ENCODE assay signal across 19 mouse cellular contexts in genomic region chr8:109542165-109542564, GRCm38 (mm10). TPM values are rescaled to one million over a fixed set of nuclear protein-coding genes. Genes with fewer than 3 reads are reported as not detected.
"Had no signal": no experiment of that assay in that cellular context is flagged by ENCODE, and none has a peak within 500 bp of the region (broad histone marks: within the 10 kb centered on the region; RNA-seq: fewer than 3 reads in every experiment).

No protein-coding gene starts in this region.

- H3K27ac ChIP-seq: liver, embryonic 13.5 days; lung, embryonic 15.5 days; midbrain, embryonic 12.5 days; neural tube, embryonic 13.5 days had no signal

- H3K4me1 ChIP-seq: liver, embryonic 13.5 days; lung, embryonic 15.5 days; midbrain, embryonic 12.5 days; neural tube, embryonic 13.5 days had no signal

- H3K4me3 ChIP-seq: layer of hippocampus, adult 2 months; liver, embryonic 13.5 days; lung, embryonic 15.5 days; midbrain, embryonic 12.5 days; neural tube, embryonic 13.5 days had no signal

- DNase-seq: kidney, adult 18-20 months; kidney, postnatal 10 days; kidney, postnatal 4 days; liver, embryonic 13.5 days; liver, postnatal 0 days; lung, postnatal 14 days; retina, postnatal 1 day; right cerebral cortex, postnatal 4 days; spleen, adult 18-20 months; thymus, adult 2 months; thymus, postnatal 25 days had no signal

- H3K4me2 ChIP-seq: liver, embryonic 13.5 days; lung, embryonic 15.5 days; midbrain, embryonic 12.5 days; neural tube, embryonic 13.5 days had no signal

- H3K9me3 ChIP-seq: liver, embryonic 13.5 days; lung, embryonic 15.5 days; midbrain, embryonic 12.5 days; neural tube, embryonic 13.5 days had no signal

- ATAC-seq: liver, postnatal 0 days; midbrain, embryonic 16.5 days had no signal

- H3K27me3 ChIP-seq: liver, embryonic 13.5 days; lung, embryonic 15.5 days; midbrain, embryonic 12.5 days; neural tube, embryonic 13.5 days had no signal

- H3K9ac ChIP-seq: liver, embryonic 13.5 days; liver, postnatal 0 days; lung, embryonic 15.5 days; midbrain, embryonic 12.5 days; neural tube, embryonic 13.5 days had no signal

RNA-seq across cellular contexts. Expression of gene Hp, which starts 36.8 kb away (rescaled TPM):
- total RNA-seq: layer of hippocampus, adult 2 months; left cerebral cortex, postnatal 10 days had no signal

RNA-seq across cellular contexts. Expression of gene Pmfbp1, which starts 48.3 kb away (rescaled TPM):
- total RNA-seq: megakaryocyte-erythroid progenitor cell, adult 5-6 weeks had no signal
- polyA plus RNA-seq: liver, embryonic 13.5 days; liver, postnatal 0 days; lung, embryonic 15.5 days; stomach, embryonic 14.5 days; thymus, adult 2 months had no signal
